Mouse (Mus musculus): ENCODE data around the gene Gucy2g. TPM values are rescaled to one million over a fixed set of nuclear protein-coding genes. Genes with fewer than 3 reads are reported as not detected.

The Gucy2g gene
- polyA plus RNA-seq, 1 experiment: 3.9 TPM

DNA sequence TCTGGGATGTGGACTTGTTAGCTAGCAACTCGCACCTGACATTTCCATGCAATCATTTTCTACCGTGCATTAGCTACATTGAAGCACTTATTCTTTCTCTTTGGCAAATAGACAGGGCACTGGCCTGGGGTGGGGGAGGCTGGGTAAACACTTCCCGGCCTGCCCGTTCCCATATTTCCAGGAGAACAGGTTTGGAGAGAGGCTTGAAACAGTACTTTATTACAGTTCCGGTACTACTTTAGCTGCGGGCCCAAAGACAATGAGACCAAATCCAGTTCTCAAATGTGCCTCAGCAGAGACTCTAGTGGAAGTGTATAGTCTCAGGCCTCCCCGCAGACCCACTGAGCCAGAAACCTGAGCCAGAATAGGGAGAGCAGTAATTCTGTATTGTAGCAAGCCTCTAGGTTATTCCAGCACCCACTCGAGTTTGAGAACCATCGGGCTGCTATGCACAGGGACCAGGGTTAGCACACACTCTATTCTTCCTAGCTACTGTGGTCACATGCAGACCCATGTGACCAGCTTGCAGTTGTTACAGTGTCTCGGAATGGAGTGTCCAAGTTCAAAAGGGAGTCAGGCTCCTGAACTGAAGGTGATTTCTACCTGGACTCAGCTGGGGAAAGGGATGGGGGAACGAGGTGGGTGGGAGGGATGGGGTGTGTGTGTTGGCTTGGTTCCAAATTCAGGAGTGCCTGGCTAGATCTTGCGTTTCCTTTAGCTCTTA, 27.3 kb downstream of the Gucy2g start:
- Histone ChIP-seq H3K27ac (ENCODE audit: insufficient read depth, low read length) (no peak overlapping the region), H3K4me1 (ENCODE audit: control insufficient read depth, insufficient read depth, low read length) (peaks cover 8% of the 10 kb centered on the region), H3K4me3 (ENCODE audit: insufficient read depth, low read length) (no peak overlapping the region)
- TF ChIP-seq POLR2A (IDR thresholded peaks at IDR 0.05; ENCODE audit: extremely low read depth, insufficient read depth, low read length) (no peak), CTCF (IDR thresholded peaks at IDR 0.05; ENCODE audit: extremely low read depth, insufficient read depth, low read length) (no peak)

GRCm38 (mm10) chr19:55211698-55212097, 29.3 kb downstream of the Gucy2g start:
- no peak overlapping the region for H3K4me3 ChIP-seq (ENCODE audit: insufficient read depth, low read length)
- no peak overlapping the region for H3K27ac ChIP-seq (ENCODE audit: insufficient read depth, low read length)
- no peak for TF ChIP-seq CTCF (IDR thresholded peaks at IDR 0.05; ENCODE audit: extremely low read depth, insufficient read depth, low read length)
- TF ChIP-seq POLR2A (IDR thresholded peaks at IDR 0.05; ENCODE audit: extremely low read depth, insufficient read depth, low read length): no peak
- H3K4me1 ChIP-seq (ENCODE audit: control insufficient read depth, insufficient read depth, low read length): peaks cover 6% of the 10 kb centered on the region

- H3K4me1 ChIP-seq (ENCODE audit: control insufficient read depth, insufficient read depth, low read length): peaks cover 3% of the 10 kb centered on the region; the same call in 1 of the 2 replicates
- no peak overlapping the region for H3K4me3 ChIP-seq (ENCODE audit: insufficient read depth, low read length)
- no peak for TF ChIP-seq CTCF (IDR thresholded peaks at IDR 0.05; ENCODE audit: extremely low read depth, insufficient read depth, low read length)
- no peak for TF ChIP-seq POLR2A (IDR thresholded peaks at IDR 0.05; ENCODE audit: extremely low read depth, insufficient read depth, low read length)
- no peak overlapping the region for H3K27ac ChIP-seq (ENCODE audit: insufficient read depth, low read length)
Measured at GRCm38 (mm10) chr19:55209084-55209483, 32.0 kb downstream of the Gucy2g start.

DNA sequence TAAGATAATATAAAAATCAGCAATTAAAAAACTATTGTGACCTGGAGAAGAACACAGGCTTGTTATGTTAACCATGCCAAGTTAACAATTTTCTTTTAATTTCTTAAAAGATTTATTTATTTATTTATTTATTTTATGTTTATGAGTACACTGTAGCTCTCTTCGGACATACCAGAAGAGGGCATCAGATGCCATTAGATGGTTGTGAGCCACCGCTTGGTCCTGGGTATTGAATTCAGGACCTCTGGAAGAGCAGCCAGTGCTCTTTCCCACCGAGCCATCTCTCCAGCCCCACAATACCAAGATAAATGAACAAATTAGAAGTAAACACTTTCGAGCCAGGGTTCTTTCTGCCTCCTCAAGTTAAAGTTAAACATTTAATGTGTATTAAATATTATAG, 32.4 kb downstream of the Gucy2g start:
- H3K4me1 ChIP-seq (ENCODE audit: control insufficient read depth, insufficient read depth, low read length): no peaks in the 10 kb centered on the region
- H3K27ac ChIP-seq (ENCODE audit: insufficient read depth, low read length): no peak overlapping the region
- no peak overlapping the region for H3K4me3 ChIP-seq (ENCODE audit: insufficient read depth, low read length)
- TF ChIP-seq POLR2A (IDR thresholded peaks at IDR 0.05; ENCODE audit: extremely low read depth, insufficient read depth, low read length): no peak
- no peak for TF ChIP-seq CTCF (IDR thresholded peaks at IDR 0.05; ENCODE audit: extremely low read depth, insufficient read depth, low read length)

GRCm38 (mm10) chr19:55207746-55208538, 33.1 kb downstream of the Gucy2g start:
- H3K4me3 ChIP-seq (ENCODE audit: insufficient read depth, low read length): no peak overlapping the region
- no peak overlapping the region for H3K27ac ChIP-seq (ENCODE audit: insufficient read depth, low read length)
- no peaks in the 10 kb centered on the region for H3K4me1 ChIP-seq (ENCODE audit: control insufficient read depth, insufficient read depth, low read length)
- TF ChIP-seq POLR2A (IDR thresholded peaks at IDR 0.05; ENCODE audit: extremely low read depth, insufficient read depth, low read length): no peak

- TF ChIP-seq POLR2A (IDR thresholded peaks at IDR 0.05; ENCODE audit: extremely low read depth, insufficient read depth, low read length) (no peak), CTCF (IDR thresholded peaks at IDR 0.05; ENCODE audit: extremely low read depth, insufficient read depth, low read length) (no peak)
- Histone ChIP-seq H3K4me3 (ENCODE audit: insufficient read depth, low read length) (no peak overlapping the region), H3K4me1 (ENCODE audit: control insufficient read depth, insufficient read depth, low read length) (no peaks in the 10 kb centered on the region), H3K27ac (ENCODE audit: insufficient read depth, low read length) (no peak overlapping the region)
Measured at GRCm38 (mm10) chr19:55207205-55207604, 33.8 kb downstream of the Gucy2g start.

DNA sequence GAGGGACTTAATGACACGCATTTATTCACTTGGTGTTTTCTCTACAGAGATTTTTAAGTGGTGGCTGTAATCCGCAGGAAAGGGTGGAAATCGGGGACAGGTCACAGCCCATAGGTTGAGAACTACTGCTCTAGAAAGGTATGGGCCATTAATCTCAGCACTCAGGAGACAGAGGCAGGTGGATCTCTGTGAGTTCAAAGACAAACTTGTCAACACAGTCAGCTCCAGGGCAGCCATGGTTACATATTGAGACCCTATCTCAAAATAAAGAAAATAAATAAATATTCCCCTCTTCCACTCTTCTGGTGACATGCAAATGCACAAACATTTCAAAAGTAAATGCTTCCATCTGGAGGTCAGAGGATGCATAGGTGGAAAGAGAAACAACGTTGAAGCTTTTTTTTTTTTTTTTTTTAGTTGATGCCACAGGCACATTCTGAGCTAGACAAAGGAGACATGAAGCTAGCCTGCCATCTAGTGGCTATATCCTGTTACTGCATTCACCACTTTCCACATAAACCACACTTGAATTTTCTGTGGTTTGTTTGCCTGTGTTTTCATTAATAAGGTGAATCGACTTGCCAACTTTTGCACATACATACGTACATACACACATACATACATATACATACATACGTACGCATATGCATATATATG, 34.4 kb downstream of the Gucy2g start:
- Histone ChIP-seq H3K4me3 (ENCODE audit: insufficient read depth, low read length) (no peak overlapping the region), H3K4me1 (ENCODE audit: control insufficient read depth, insufficient read depth, low read length) (no peaks in the 10 kb centered on the region), H3K27ac (ENCODE audit: insufficient read depth, low read length) (no peak overlapping the region)
- TF ChIP-seq CTCF (IDR thresholded peaks at IDR 0.05; ENCODE audit: extremely low read depth, insufficient read depth, low read length) (peak; percentile 63; the same call in 1 of the 2 replicates), POLR2A (IDR thresholded peaks at IDR 0.05; ENCODE audit: extremely low read depth, insufficient read depth, low read length) (no peak)

GRCm38 (mm10) chr19:55198303-55198702, 42.7 kb downstream of the Gucy2g start:
- H3K4me1 ChIP-seq (ENCODE audit: control insufficient read depth, insufficient read depth, low read length): peaks cover 4% of the 10 kb centered on the region
- no peak overlapping the region for H3K4me3 ChIP-seq (ENCODE audit: insufficient read depth, low read length)
- no peak for TF ChIP-seq POLR2A (IDR thresholded peaks at IDR 0.05; ENCODE audit: extremely low read depth, insufficient read depth, low read length)
- peak; percentile 78 for TF ChIP-seq CTCF (IDR thresholded peaks at IDR 0.05; ENCODE audit: extremely low read depth, insufficient read depth, low read length)
- no peak overlapping the region for H3K27ac ChIP-seq (ENCODE audit: insufficient read depth, low read length)

DNA sequence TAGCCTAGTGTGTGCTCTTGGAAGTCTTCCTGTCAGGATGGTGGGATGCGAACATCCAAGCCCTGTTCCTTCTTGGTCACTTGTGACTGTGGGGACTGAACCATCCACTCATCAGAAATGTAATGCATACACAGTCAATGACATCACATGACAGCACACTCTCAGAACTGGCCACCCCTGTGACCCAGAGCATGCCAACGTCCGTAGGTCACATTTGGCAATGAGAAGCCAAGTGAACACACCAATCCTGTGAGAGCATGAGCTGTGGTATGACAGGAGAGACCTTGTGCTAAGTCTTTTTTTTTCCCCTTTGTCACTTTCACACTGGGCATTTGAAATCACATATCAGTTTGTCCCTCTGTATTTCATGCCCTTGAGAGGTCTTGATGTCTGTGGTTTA, 45.5 kb downstream of the Gucy2g start:
- Histone ChIP-seq H3K4me1 (ENCODE audit: control insufficient read depth, insufficient read depth, low read length) (peaks cover 4% of the 10 kb centered on the region), H3K4me3 (ENCODE audit: insufficient read depth, low read length) (no peak overlapping the region), H3K27ac (ENCODE audit: insufficient read depth, low read length) (no peak overlapping the region)
- TF ChIP-seq POLR2A (IDR thresholded peaks at IDR 0.05; ENCODE audit: extremely low read depth, insufficient read depth, low read length) (no peak), CTCF (IDR thresholded peaks at IDR 0.05; ENCODE audit: extremely low read depth, insufficient read depth, low read length) (no peak)
